ENCODE assay signal across 18 mouse cellular contexts in the genomic region with DNA sequence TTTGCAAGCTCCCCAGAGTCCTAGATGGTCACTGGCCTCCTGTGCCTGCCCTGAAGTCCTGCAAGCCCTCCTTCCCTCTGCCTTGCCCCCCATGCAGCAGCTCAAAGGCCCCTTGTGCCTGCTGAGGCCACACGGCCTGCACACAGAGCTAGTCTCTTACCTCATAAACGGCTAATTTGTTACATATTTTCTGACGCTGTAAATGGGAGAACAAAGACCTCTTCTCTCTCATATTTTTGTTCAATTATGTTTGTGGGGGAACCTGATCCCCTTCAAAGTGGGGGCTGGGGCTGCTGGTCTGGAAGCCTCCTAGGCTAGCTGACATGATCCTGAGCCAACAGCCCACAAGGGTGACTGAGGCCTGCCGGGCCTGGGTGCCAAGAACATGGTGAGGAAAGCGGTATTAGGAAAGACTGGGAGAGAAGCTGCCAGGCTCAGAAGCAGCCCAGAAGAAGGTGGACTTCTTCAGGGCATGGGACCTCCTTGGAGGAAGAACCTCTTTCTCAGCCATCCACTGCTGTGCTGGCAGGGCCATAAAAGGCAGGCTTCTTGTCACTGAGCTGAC.
A peak's percentile ranks its signal among the peaks of the same experiment; 100 is the strongest.
DNase-seq lines count a peak whose midpoint lies in the region; ATAC-seq and TF ChIP-seq lines count a peak whose summit lies in the region.
"Had no signal": no experiment of that assay in that cellular context is flagged by ENCODE, and none has a peak within 500 bp of the region (broad histone marks: within the 10 kb centered on the region; RNA-seq: fewer than 3 reads in every experiment).

No protein-coding gene starts in this region.

- WGBS in intestine, embryonic 15.5 days, result 61% methylated on average over 5 of the region's 5 CpGs
- 61% methylated on average over 5 of the region's 5 CpGs for WGBS in intestine, postnatal 0 days
- 21% methylated on average over 5 of the region's 5 CpGs for WGBS in embryonic facial prominence, embryonic 13.5 days
- WGBS in limb, embryonic 14.5 days, result 14% methylated on average over 5 of the region's 5 CpGs
- 60% methylated on average over 5 of the region's 5 CpGs for WGBS in stomach, postnatal 0 days

- H3K4me2 ChIP-seq in intestine, embryonic 15.5 days (replicated peaks), result no peak overlapping the region
- no peak overlapping the region for H3K4me2 ChIP-seq in intestine, postnatal 0 days (replicated peaks; ENCODE audit: low read depth)
- H3K4me2 ChIP-seq in embryonic facial prominence, embryonic 13.5 days, result peak overlapping the region; percentile 9; the same call in 1 of the 2 replicates
- H3K4me2 ChIP-seq in limb, embryonic 14.5 days (replicated peaks; ENCODE audit: low read depth, low read length, severe bottlenecking), result no peak overlapping the region
- H3K4me2 ChIP-seq in stomach, postnatal 0 days (replicated peaks; ENCODE audit: low read depth), result no peak overlapping the region
- H3K4me2 ChIP-seq: liver, embryonic 11.5 days; lung, embryonic 15.5 days; neural tube, embryonic 13.5 days had no signal

- 0 out of 2 replicates have a peak, but pooled peaks have one; percentile 41 for ATAC-seq in intestine, embryonic 15.5 days
- ATAC-seq in intestine, postnatal 0 days, result no peak
- no peak for ATAC-seq in embryonic facial prominence, embryonic 13.5 days (ENCODE audit: insufficient number of reproducible peaks, insufficient read depth, low FRiP score, low TSS enrichment, low read depth)
- peak; percentile 36; the same call in 1 of the 2 replicates for ATAC-seq in limb, embryonic 14.5 days (ENCODE audit: low FRiP score, low read depth)
- ATAC-seq in stomach, postnatal 0 days (ENCODE audit: low FRiP score, low TSS enrichment), result no peak
- ATAC-seq: forebrain, embryonic 16.5 days had no signal

- no peak overlapping the region for H3K27ac ChIP-seq in intestine, embryonic 15.5 days
- H3K27ac ChIP-seq in intestine, postnatal 0 days (ENCODE audit: low read depth, low read length), result no peak overlapping the region
- H3K27ac ChIP-seq in embryonic facial prominence, embryonic 13.5 days, result peak overlapping the region; percentile 72
- peak overlapping the region; percentile 39; the same call in 1 of the 2 replicates for H3K27ac ChIP-seq in limb, embryonic 14.5 days (replicated peaks; ENCODE audit: low read depth, low read length)
- no peak overlapping the region for H3K27ac ChIP-seq in stomach, postnatal 0 days (replicated peaks)
- H3K27ac ChIP-seq in gastrocnemius, adult 2 months, result no peak overlapping the region
- H3K27ac ChIP-seq: left cerebral cortex, adult 2 months; lung, embryonic 15.5 days; neural tube, embryonic 13.5 days had no signal

- H3K27me3 ChIP-seq in intestine, embryonic 15.5 days (replicated peaks), result no peaks in the 10 kb centered on the region
- H3K27me3 ChIP-seq in intestine, postnatal 0 days (replicated peaks; ENCODE audit: control insufficient read depth, insufficient read depth, low read length), result no peaks in the 10 kb centered on the region
- H3K27me3 ChIP-seq in embryonic facial prominence, embryonic 13.5 days, result peaks cover 7% of the 10 kb centered on the region; the same call in 1 of the 2 replicates
- peaks cover 45% of the 10 kb centered on the region for H3K27me3 ChIP-seq in limb, embryonic 14.5 days (ENCODE audit: control insufficient read depth, insufficient read depth, low read length)
- no peaks in the 10 kb centered on the region for H3K27me3 ChIP-seq in stomach, postnatal 0 days (ENCODE audit: control insufficient read depth, insufficient read depth, low read length)
- H3K27me3 ChIP-seq: lung, embryonic 15.5 days; neural tube, embryonic 13.5 days had no signal

- TF ChIP-seq POLR2A in limb, embryonic 14.5 days (IDR thresholded peaks at IDR 0.05; ENCODE audit: borderline replicate concordance, extremely low read depth, insufficient read depth, insufficient read length), result no peak

- H3K9ac ChIP-seq in intestine, embryonic 15.5 days, result no peak overlapping the region
- no peak overlapping the region for H3K9ac ChIP-seq in intestine, postnatal 0 days (ENCODE audit: low read depth, low read length)
- H3K9ac ChIP-seq in embryonic facial prominence, embryonic 13.5 days, result no peak overlapping the region
- H3K9ac ChIP-seq in limb, embryonic 14.5 days (ENCODE audit: low read depth, low read length, severe bottlenecking), result no peak overlapping the region
- H3K9ac ChIP-seq in stomach, postnatal 0 days (ENCODE audit: low read length), result no peak overlapping the region
- H3K9ac ChIP-seq: lung, embryonic 15.5 days; neural tube, embryonic 13.5 days had no signal

- H3K9me3 ChIP-seq in intestine, embryonic 15.5 days, result no peaks in the 10 kb centered on the region
- H3K9me3 ChIP-seq in intestine, postnatal 0 days (ENCODE audit: control insufficient read depth), result no peaks in the 10 kb centered on the region
- no peaks in the 10 kb centered on the region for H3K9me3 ChIP-seq in embryonic facial prominence, embryonic 13.5 days
- no peaks in the 10 kb centered on the region for H3K9me3 ChIP-seq in limb, embryonic 14.5 days (ENCODE audit: control insufficient read depth, low read length)
- no peaks in the 10 kb centered on the region for H3K9me3 ChIP-seq in stomach, postnatal 0 days (ENCODE audit: control insufficient read depth, low read length)
- H3K9me3 ChIP-seq: lung, embryonic 15.5 days; megakaryocyte, embryonic 14.5 days; neural tube, embryonic 13.5 days had no signal

- no peaks in the 10 kb centered on the region for H3K4me1 ChIP-seq in intestine, embryonic 15.5 days (replicated peaks)
- no peaks in the 10 kb centered on the region for H3K4me1 ChIP-seq in intestine, postnatal 0 days (replicated peaks; ENCODE audit: control insufficient read depth, insufficient read depth, low read length)
- peaks cover 31% of the 10 kb centered on the region for H3K4me1 ChIP-seq in embryonic facial prominence, embryonic 13.5 days
- H3K4me1 ChIP-seq in limb, embryonic 14.5 days (ENCODE audit: control insufficient read depth, insufficient read depth, low read length), result peaks cover 28% of the 10 kb centered on the region
- H3K4me1 ChIP-seq in stomach, postnatal 0 days (replicated peaks; ENCODE audit: control insufficient read depth, insufficient read depth), result no peaks in the 10 kb centered on the region
- H3K4me1 ChIP-seq: lung, embryonic 15.5 days; megakaryocyte, embryonic 14.5 days; neural tube, embryonic 13.5 days had no signal

- DNase-seq in adrenal gland, adult 2 months, result peak; percentile 45
- DNase-seq in adrenal gland, adult 18-20 months (ENCODE audit: low spot score in 2 of 2), result no peak
- peak; percentile 32 for DNase-seq in limb, embryonic 14.5 days (ENCODE audit: low spot score)
- no peak for DNase-seq in stomach, postnatal 0 days (ENCODE audit: low spot score)
- DNase-seq in gastrocnemius, adult 2 months, result no peak
- DNase-seq: cerebellum, postnatal 25 days; gastrocnemius, postnatal 10 days; heart, postnatal 14 days; thymus, adult 2 months had no signal

- H3K36me3 ChIP-seq in intestine, embryonic 15.5 days, result no peaks in the 10 kb centered on the region
- H3K36me3 ChIP-seq in intestine, postnatal 0 days (ENCODE audit: control insufficient read depth, insufficient read depth), result no peaks in the 10 kb centered on the region
- no peaks in the 10 kb centered on the region for H3K36me3 ChIP-seq in embryonic facial prominence, embryonic 13.5 days
- H3K36me3 ChIP-seq in limb, embryonic 14.5 days (ENCODE audit: control insufficient read depth, insufficient read depth, low read length), result no peaks in the 10 kb centered on the region
- no peaks in the 10 kb centered on the region for H3K36me3 ChIP-seq in stomach, postnatal 0 days (ENCODE audit: control insufficient read depth, insufficient read depth, low read length)
- H3K36me3 ChIP-seq: lung, embryonic 15.5 days; neural tube, embryonic 13.5 days had no signal

- no peak overlapping the region for H3K4me3 ChIP-seq in intestine, embryonic 15.5 days (replicated peaks)
- H3K4me3 ChIP-seq in intestine, postnatal 0 days (ENCODE audit: low read depth, low read length), result no peak overlapping the region
- H3K4me3 ChIP-seq in embryonic facial prominence, embryonic 13.5 days, result no peak overlapping the region
- no peak overlapping the region for H3K4me3 ChIP-seq in limb, embryonic 14.5 days (replicated peaks; ENCODE audit: low read length)
- no peak overlapping the region for H3K4me3 ChIP-seq in stomach, postnatal 0 days (ENCODE audit: low read depth, low read length)
- no peak overlapping the region for H3K4me3 ChIP-seq in gastrocnemius, adult 2 months
- H3K4me3 ChIP-seq: left cerebral cortex, adult 2 months; lung, embryonic 15.5 days; megakaryocyte, embryonic 14.5 days; neural tube, embryonic 13.5 days had no signal

- intact Hi-C loops in gastrocnemius, adult 2 months (cut with DNase I), result no loop called here

- no peak for TF ChIP-seq EP300 in stomach, postnatal 0 days (optimal IDR thresholded peaks at IDR 0.05)

- no peak for TF ChIP-seq CTCF in intestine, postnatal 0 days (IDR thresholded peaks at IDR 0.05; ENCODE audit: low read depth)
- TF ChIP-seq CTCF in stomach, postnatal 0 days (IDR thresholded peaks at IDR 0.05; ENCODE audit: low read depth), result no peak
- no peak for TF ChIP-seq CTCF in gastrocnemius, adult 2 months (IDR thresholded peaks at IDR 0.05)

Comparison
In these comparisons a context has a peak if more than half of its experiments do, and no peak if none do; other contexts are left out.
1. DNase-seq: peak in adrenal gland, adult 2 months (single experiment) and limb, embryonic 14.5 days (single experiment); none in adrenal gland, adult 18-20 months (0 of 2), stomach, postnatal 0 days (single experiment) and gastrocnemius, adult 2 months (single experiment).
2. ATAC-seq: peak in intestine, embryonic 15.5 days (single experiment) and limb, embryonic 14.5 days (single experiment); none in intestine, postnatal 0 days (single experiment), embryonic facial prominence, embryonic 13.5 days (single experiment) and stomach, postnatal 0 days (single experiment).
3. H3K27ac ChIP-seq: peak in embryonic facial prominence, embryonic 13.5 days (single experiment) and limb, embryonic 14.5 days (single experiment); none in intestine, embryonic 15.5 days (single experiment), intestine, postnatal 0 days (single experiment), stomach, postnatal 0 days (single experiment) and gastrocnemius, adult 2 months (single experiment).